Mouse (Mus musculus) heart, postnatal 0 days (tissue): ENCODE measurements around the gene Gprin1.

Experiments
- CTCF ChIP-seq: IDR thresholded peaks from 2 replicates; pipeline ENCODE4 v1.5.1; 2016; ENCODE audit warnings: antibody characterized with exemption, control low read depth, low read depth
- EP300 ChIP-seq: IDR thresholded peaks from 2 replicates; pipeline ENCODE4 v1.6.1; 2016; ENCODE audit warnings: antibody characterized with exemption, low read depth

DNA sequence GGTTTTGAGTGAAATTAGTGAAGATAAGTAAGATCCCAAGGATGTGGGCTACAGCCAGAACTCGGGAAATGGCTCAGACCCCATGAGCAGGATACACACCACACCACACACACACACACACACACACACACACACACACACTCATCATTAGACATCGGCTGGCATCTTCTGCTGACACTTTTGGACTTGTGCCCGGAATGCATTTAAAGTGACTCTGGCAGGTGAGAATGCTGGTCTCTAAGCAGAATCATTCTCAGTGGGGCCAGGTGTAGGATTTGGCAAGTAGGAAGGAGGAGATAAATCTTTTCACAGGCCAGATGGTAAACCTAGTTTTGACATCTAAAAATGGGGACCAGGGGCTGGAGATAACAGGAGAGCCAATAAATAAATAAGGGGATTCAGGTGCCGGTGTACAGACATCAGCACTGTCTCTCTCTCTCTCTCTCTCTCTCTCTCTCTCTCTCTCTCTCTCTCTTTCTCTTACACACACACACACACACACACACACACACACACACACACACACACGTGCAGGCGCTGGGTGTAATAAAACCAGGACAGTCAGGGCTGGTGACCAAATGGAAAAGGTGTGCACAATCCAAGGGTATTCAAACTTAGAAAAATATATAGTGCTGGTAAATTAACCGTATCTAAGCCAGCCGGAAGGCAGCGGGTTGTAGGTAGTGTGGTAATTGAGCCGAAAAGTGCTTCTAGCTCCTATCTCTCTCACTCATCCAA is 7.6 kb upstream of the Gprin1 start:
- TF ChIP-seq CTCF, result no peak
- TF ChIP-seq EP300, result no peak
